Mouse (Mus musculus): ENCODE results near the gene Zcchc14. TPM values are rescaled to one million over a fixed set of nuclear protein-coding genes. Genes with fewer than 3 reads are reported as not detected.

Gene Zcchc14
- total RNA-seq, 4 experiments from 2014 or later: 77.4 to 92.9 (median 84.7) TPM

- DNase-seq (ENCODE audit: low spot score in 2 of 2): no peak
Observed at GRCm38 (mm10) chr8:121665329-121665728, 12.6 kb upstream of the Zcchc14 start.

GRCm38 (mm10) chr8:121663101-121663500, 10.4 kb upstream of the Zcchc14 start:
- no peak for DNase-seq (ENCODE audit: low spot score in 2 of 2)

GRCm38 (mm10) chr8:121661631-121662357, 9.1 kb upstream of the Zcchc14 start:
- DNase-seq (ENCODE audit: low spot score in 2 of 2): no peak

GRCm38 (mm10) chr8:121660602-121661001, 7.9 kb upstream of the Zcchc14 start:
- no peak for DNase-seq (ENCODE audit: low spot score in 2 of 2)

- DNase-seq (ENCODE audit: low spot score in 2 of 2): no peak
Observed at GRCm38 (mm10) chr8:121654966-121655494, 2.3 kb upstream of the Zcchc14 start.

- DNase-seq (ENCODE audit: low spot score in 2 of 2): no peak
Observed at GRCm38 (mm10) chr8:121654131-121654530, 1.4 kb upstream of the Zcchc14 start.

- no peak for DNase-seq (ENCODE audit: low spot score in 2 of 2)
Observed at GRCm38 (mm10) chr8:121653340-121654019, 779 bp upstream of the Zcchc14 start.

- DNase-seq (ENCODE audit: low spot score in 2 of 2): no peak
Observed at GRCm38 (mm10) chr8:121651874-121652361, 783 bp downstream of the Zcchc14 start.

- no peak for DNase-seq (ENCODE audit: low spot score in 2 of 2)
Observed at GRCm38 (mm10) chr8:121651308-121651873, 1.3 kb downstream of the Zcchc14 start.

GRCm38 (mm10) chr8:121650389-121651307, 2.1 kb downstream of the Zcchc14 start:
- DNase-seq (ENCODE audit: low spot score in 2 of 2): no peak

- DNase-seq (ENCODE audit: low spot score in 2 of 2): no peak
Observed at GRCm38 (mm10) chr8:121649904-121650303, 2.8 kb downstream of the Zcchc14 start.

- no peak for DNase-seq (ENCODE audit: low spot score in 2 of 2)
Observed at GRCm38 (mm10) chr8:121649423-121649822, 3.3 kb downstream of the Zcchc14 start.

GRCm38 (mm10) chr8:121648451-121648850, 4.2 kb downstream of the Zcchc14 start:
- no peak for DNase-seq (ENCODE audit: low spot score in 2 of 2)

- DNase-seq (ENCODE audit: low spot score in 2 of 2): no peak
Observed at GRCm38 (mm10) chr8:121647511-121648215, 5.0 kb downstream of the Zcchc14 start.

- DNase-seq (ENCODE audit: low spot score in 2 of 2): no peak
Observed at GRCm38 (mm10) chr8:121643384-121643783, 9.3 kb downstream of the Zcchc14 start.

GRCm38 (mm10) chr8:121642804-121643203, 9.9 kb downstream of the Zcchc14 start:
- no peak for DNase-seq (ENCODE audit: low spot score in 2 of 2)

- DNase-seq (ENCODE audit: low spot score in 2 of 2): no peak
Observed at GRCm38 (mm10) chr8:121636180-121636579, 16.5 kb downstream of the Zcchc14 start.

GRCm38 (mm10) chr8:121635534-121635933, 17.2 kb downstream of the Zcchc14 start:
- DNase-seq (ENCODE audit: low spot score in 2 of 2): no peak

- no peak for DNase-seq (ENCODE audit: low spot score in 2 of 2)
Observed at GRCm38 (mm10) chr8:121632401-121632800, 20.3 kb downstream of the Zcchc14 start.

- no peak for DNase-seq (ENCODE audit: low spot score in 2 of 2)
Observed at GRCm38 (mm10) chr8:121631645-121632071, 21.0 kb downstream of the Zcchc14 start.
